Mouse (Mus musculus) cerebellum, postnatal 4 days (tissue): ENCODE measurements around the gene Tdrd3.

Experiments
- DNase-seq, 2 experiments: peaks; one replicate each; pipeline ENCODE4 v3.0.0; 2022; ENCODE audit warnings: low spot score in 2 of 2, mixed read lengths in 1 of 2

Tdrd3 gene

GRCm38 (mm10) chr14:87451645-87452443 lies 35.4 kb downstream of the Tdrd3 start:
- DNase-seq: peak in 1 of 2 experiments; percentile 76

- DNase-seq: no peak
Measured at GRCm38 (mm10) chr14:87455630-87456175, 39.3 kb downstream of the Tdrd3 start.

GRCm38 (mm10) chr14:87459777-87460176 lies 43.3 kb downstream of the Tdrd3 start:
- no peak for DNase-seq

- DNase-seq: no peak
Measured at GRCm38 (mm10) chr14:87461543-87461942, 45.1 kb downstream of the Tdrd3 start.

- DNase-seq: peak; percentile 79 to 86
Measured at GRCm38 (mm10) chr14:87463963-87464654, 47.7 kb downstream of the Tdrd3 start.

GRCm38 (mm10) chr14:87464655-87465054 lies 48.2 kb downstream of the Tdrd3 start:
- DNase-seq: no peak

GRCm38 (mm10) chr14:87467586-87467985 lies 51.1 kb downstream of the Tdrd3 start:
- no peak for DNase-seq

- DNase-seq: no peak
Measured at GRCm38 (mm10) chr14:87471521-87471920, 55.1 kb downstream of the Tdrd3 start.

- DNase-seq: no peak
Measured at GRCm38 (mm10) chr14:87472782-87473181, 56.3 kb downstream of the Tdrd3 start.

- no peak for DNase-seq
Measured at GRCm38 (mm10) chr14:87475721-87476359, 59.4 kb downstream of the Tdrd3 start.

- no peak for DNase-seq
Measured at GRCm38 (mm10) chr14:87478339-87478951, 62.0 kb downstream of the Tdrd3 start.

GRCm38 (mm10) chr14:87485888-87486287 lies 69.4 kb downstream of the Tdrd3 start:
- DNase-seq: no peak

GRCm38 (mm10) chr14:87497955-87498594 lies 81.6 kb downstream of the Tdrd3 start:
- DNase-seq: no peak

GRCm38 (mm10) chr14:87505924-87506323 lies 89.5 kb downstream of the Tdrd3 start:
- DNase-seq: no peak

GRCm38 (mm10) chr14:87515281-87515680 lies 98.8 kb downstream of the Tdrd3 start:
- DNase-seq: no peak

GRCm38 (mm10) chr14:87517381-87517780 lies 100.9 kb downstream of the Tdrd3 start:
- DNase-seq: no peak

GRCm38 (mm10) chr14:87531847-87532246 lies 115.4 kb downstream of the Tdrd3 start:
- no peak for DNase-seq

- DNase-seq: no peak
Measured at GRCm38 (mm10) chr14:87537127-87537819, 120.8 kb downstream of the Tdrd3 start.

- DNase-seq: no peak
Measured at GRCm38 (mm10) chr14:87549986-87550385, 133.5 kb downstream of the Tdrd3 start.

- no peak for DNase-seq
Measured at GRCm38 (mm10) chr14:87552211-87552610, 135.8 kb downstream of the Tdrd3 start.

- no peak for DNase-seq
Measured at GRCm38 (mm10) chr14:87563841-87564240, 147.4 kb downstream of the Tdrd3 start.
